Mouse (Mus musculus) T-cell, adult 2 months (primary cell): ENCODE measurements around the gene Cntn3.
"Not testable (repeated sequence)": the region's sequence is repeated elsewhere in the genome, so short reads cannot be mapped to it uniquely, and the experiment has no call there.

Experiments used
- DNase-seq: peaks from one replicate; pipeline ENCODE4 v3.0.0; 2022; ENCODE audit warnings: low spot score

Cntn3 gene

GRCm38 (mm10) chr6:102573001-102573400, at the start of gene Cntn3:
Gene Cntn3 (minus strand): TSS chr6:102573101.
- DNase-seq: not testable (repeated sequence)

GRCm38 (mm10) chr6:102600773-102601172, 27.9 kb upstream of the Cntn3 start:
- no peak for DNase-seq

- no peak for DNase-seq
These were observed 24.9 kb upstream of the Cntn3 start for GRCm38 (mm10) chr6:102597756-102598155.

- no peak for DNase-seq
These were observed 17.2 kb upstream of the Cntn3 start for GRCm38 (mm10) chr6:102590151-102590550.

- DNase-seq: no peak
These were observed 16.4 kb upstream of the Cntn3 start for GRCm38 (mm10) chr6:102589311-102589710.

- no peak for DNase-seq
These were observed 13.2 kb upstream of the Cntn3 start for GRCm38 (mm10) chr6:102586056-102586455.

GRCm38 (mm10) chr6:102583578-102583977, 10.7 kb upstream of the Cntn3 start:
- no peak for DNase-seq

GRCm38 (mm10) chr6:102567496-102567895, 5.4 kb downstream of the Cntn3 start:
- no peak for DNase-seq

- no peak for DNase-seq
These were observed 7.7 kb downstream of the Cntn3 start for GRCm38 (mm10) chr6:102565228-102565627.

GRCm38 (mm10) chr6:102564011-102564731, 8.7 kb downstream of the Cntn3 start:
- no peak for DNase-seq

GRCm38 (mm10) chr6:102563431-102563830, 9.5 kb downstream of the Cntn3 start:
- DNase-seq: no peak

- no peak for DNase-seq
These were observed 15.4 kb downstream of the Cntn3 start for GRCm38 (mm10) chr6:102557521-102557920.

GRCm38 (mm10) chr6:102556497-102556896, 16.4 kb downstream of the Cntn3 start:
- no peak for DNase-seq

GRCm38 (mm10) chr6:102555814-102556437, 17.0 kb downstream of the Cntn3 start:
- DNase-seq: no peak

GRCm38 (mm10) chr6:102555067-102555657, 17.7 kb downstream of the Cntn3 start:
- no peak for DNase-seq

GRCm38 (mm10) chr6:102541633-102542412, 31.1 kb downstream of the Cntn3 start:
- no peak for DNase-seq

GRCm38 (mm10) chr6:102535599-102535998, 37.3 kb downstream of the Cntn3 start:
- DNase-seq: no peak

- no peak for DNase-seq
These were observed 49.9 kb downstream of the Cntn3 start for GRCm38 (mm10) chr6:102523037-102523436.

- DNase-seq: no peak
These were observed 51.9 kb downstream of the Cntn3 start for GRCm38 (mm10) chr6:102520977-102521376.

GRCm38 (mm10) chr6:102515231-102515630, 57.7 kb downstream of the Cntn3 start:
- DNase-seq: no peak

GRCm38 (mm10) chr6:102512085-102512484, 60.8 kb downstream of the Cntn3 start:
- DNase-seq: no peak

- no peak for DNase-seq
These were observed 87.4 kb downstream of the Cntn3 start for GRCm38 (mm10) chr6:102485509-102485908.
